Mouse (Mus musculus): Measurements from ENCODE around the gene Pkmyt1. TPM values are rescaled to one million over a fixed set of nuclear protein-coding genes. Genes with fewer than 3 reads are reported as not detected.

Gene Pkmyt1
- total RNA-seq, 2 experiments from 2014 or later = 2.1 to 2.4 TPM

GRCm38 (mm10) chr17:23783352-23783751 is 57.2 kb downstream of the Pkmyt1 start:
- DNase-seq (ENCODE audit: low spot score in 2 of 2) = no peak

GRCm38 (mm10) chr17:23785561-23786471 is 59.7 kb downstream of the Pkmyt1 start, which contains the start of gene Flywch2:
Gene Flywch2 (minus strand): TSS chr17:23786081.
- DNase-seq (ENCODE audit: low spot score in 2 of 2) = peak; percentile 60 to 67

Other genes starting within 250 kb of the Pkmyt1 start
- gene Vmn2r117, start 246.6 kb upstream of the Pkmyt1 start, total RNA-seq (2021) = not detected
- gene Zfp213, start 162.1 kb upstream of the Pkmyt1 start, total RNA-seq (2021) = 10 to 100 TPM; 11.0 to 12.3 TPM
- 1 to 10 TPM; 6.2 to 6.3 TPM for gene Zfp13, start 126.8 kb upstream of the Pkmyt1 start, total RNA-seq (2021)
- not detected for gene Zscan10, start 125.5 kb upstream of the Pkmyt1 start, total RNA-seq (2021)
- gene Mmp25, start 81.1 kb upstream of the Pkmyt1 start, total RNA-seq (2021) = under 1 TPM; 0.10 TPM
- gene Bicdl2, start 65.8 kb upstream of the Pkmyt1 start, total RNA-seq (2021) = not detected
- gene Hcfc1r1, start 52.7 kb upstream of the Pkmyt1 start, total RNA-seq (2021) = 100 to 1,000 TPM; 153 to 154 TPM
- gene Thoc6, start 52.5 kb upstream of the Pkmyt1 start, total RNA-seq (2021) = 10 to 100 TPM; 23.1 to 23.3 TPM
- gene Tnfrsf12a, start 48.9 kb upstream of the Pkmyt1 start, total RNA-seq (2021) = 100 to 1,000 TPM; 224 to 359 TPM
- not detected for gene Cldn6, start 47.1 kb upstream of the Pkmyt1 start, total RNA-seq (2021)
- gene Cldn9, start 42.3 kb upstream of the Pkmyt1 start, total RNA-seq (2021) = not detected
- 1 to 10 TPM; 2.2 to 6.7 TPM for gene 1520401A03Rik, start 3.6 kb upstream of the Pkmyt1 start, total RNA-seq (2021)
- gene Paqr4, start 14.5 kb downstream of the Pkmyt1 start, total RNA-seq (2021) = 10 to 100 TPM in 1 of 2 experiments, 1 to 10 TPM in 1; 8.5 to 12.7 TPM
- under 1 TPM in 1 of 2 experiments, not detected in 1; 0.13 TPM for gene Kremen2, start 19.5 kb downstream of the Pkmyt1 start, total RNA-seq (2021)
- gene Flywch1, start 45.3 kb downstream of the Pkmyt1 start, total RNA-seq (2021) = 10 to 100 TPM; 72.5 to 89.3 TPM
- 10 to 100 TPM in 1 of 2 experiments, 1 to 10 TPM in 1; 8.2 to 10.9 TPM for gene Flywch2, start 59.7 kb downstream of the Pkmyt1 start, total RNA-seq (2021)
- 100 to 1,000 TPM; 480 to 746 TPM for gene Srrm2, start 64.2 kb downstream of the Pkmyt1 start, total RNA-seq (2021)
- 100 to 1,000 TPM; 352 to 413 TPM for gene Elob, start 102.8 kb downstream of the Pkmyt1 start, total RNA-seq (2021)
- not detected for gene Prss33, start 109.7 kb downstream of the Pkmyt1 start, total RNA-seq (2021)
- not detected for gene Prss32, start 117.5 kb downstream of the Pkmyt1 start, total RNA-seq (2021)
- gene Prss41, start 117.8 kb downstream of the Pkmyt1 start, total RNA-seq (2021) = under 1 TPM; 0.60 to 0.74 TPM
- not detected for gene Prss21, start 141.7 kb downstream of the Pkmyt1 start, total RNA-seq (2021)
- gene Dcpp1, start 154.5 kb downstream of the Pkmyt1 start, total RNA-seq (2021) = not detected
- not detected for gene Dcpp2, start 154.5 kb downstream of the Pkmyt1 start, total RNA-seq (2021)
- gene Dcpp3, start 191.1 kb downstream of the Pkmyt1 start, total RNA-seq (2021) = not detected
- not detected for gene Sbp, start 215.3 kb downstream of the Pkmyt1 start, total RNA-seq (2021)
- not detected for gene Sbpl, start 228.9 kb downstream of the Pkmyt1 start, total RNA-seq (2021)